Mouse (Mus musculus) CH12.LX (cell line): ENCODE data around the gene Ppm1l.

Source experiments
- CTCF ChIP-seq, 2 experiments: IDR thresholded peaks in 1 of 2; conservative IDR thresholded peaks in 1 of 2; 2 replicates each; pipeline ENCODE4 v1.5.1; 2011 to 2012; ENCODE audit warnings: low read depth in 2 of 2, low read length in 2 of 2, improper control_type of control experiment in 1 of 2, inconsistent platforms in 1 of 2, mild to moderate bottlenecking in 1 of 2, moderate library complexity in 1 of 2
- EP300 ChIP-seq: IDR thresholded peaks from 2 replicates; pipeline ENCODE4 v1.6.1; 2011; ENCODE audit warnings: low read length, improper control_type of control experiment
- MAFK ChIP-seq: IDR thresholded peaks from 2 replicates; pipeline ENCODE4 v1.6.1; 2011; ENCODE audit warnings: low read length, improper control_type of control experiment; ENCODE audit not compliant: insufficient replicate concordance

GRCm38 (mm10) chr3:69408064-69408463 is 91.4 kb downstream of the Ppm1l start:
- no peak for TF ChIP-seq MAFK
- TF ChIP-seq CTCF (conservative IDR thresholded peaks at IDR 0.05 in 1 of 2, IDR thresholded peaks at IDR 0.05 in 1 of 2; ENCODE audit: low read depth in 2 of 2, low read length in 2 of 2) = peak; percentile 11 to 49; a peak in 2 of 4 replicates
- no peak for TF ChIP-seq EP300
